Mouse (Mus musculus) CH12.LX (cell line): ENCODE results near the gene Irf5.
"Not testable (repeated sequence)": the region's sequence is repeated elsewhere in the genome, so short reads cannot be mapped to it uniquely, and the experiment has no call there.

Experiments used
- CTCF ChIP-seq, 2 experiments: IDR thresholded peaks in 1 of 2; conservative IDR thresholded peaks in 1 of 2; 2 replicates each; pipeline ENCODE4 v1.5.1; 2011 to 2012; ENCODE audit warnings: low read depth in 2 of 2, low read length in 2 of 2, improper control_type of control experiment in 1 of 2, inconsistent platforms in 1 of 2, mild to moderate bottlenecking in 1 of 2, moderate library complexity in 1 of 2
- GABPA ChIP-seq: IDR thresholded peaks from 2 replicates; pipeline ENCODE4 v1.6.1; 2012; ENCODE audit warnings: low read depth, low read length, improper control_type of control experiment, inconsistent platforms; ENCODE audit not compliant: insufficient replicate concordance
- NELFE ChIP-seq: IDR thresholded peaks from 2 replicates; pipeline ENCODE4 v1.6.1; 2011; ENCODE audit warnings: low read depth, low read length, improper control_type of control experiment

GRCm38 (mm10) chr6:29576388-29576787, 50.0 kb downstream of the Irf5 start:
- TF ChIP-seq NELFE, GABPA: not testable (repeated sequence)
- peak in 1 of 2 experiments; percentile 20; a peak in 1 of 4 replicates for TF ChIP-seq CTCF (conservative IDR thresholded peaks at IDR 0.05 in 1 of 2, IDR thresholded peaks at IDR 0.05 in 1 of 2; ENCODE audit: low read depth in 2 of 2, low read length in 2 of 2)
